Mouse (Mus musculus) heart, adult 9 months (tissue): Measurements from ENCODE around the gene Ulk4.
"Not testable (repeated sequence)": the region's sequence is repeated elsewhere in the genome, so short reads cannot be mapped to it uniquely, and the experiment has no call there.

ENCODE experiments used
- DNase-seq, 2 experiments: peaks; one replicate each; pipeline ENCODE4 v3.0.0; 2022; ENCODE audit warnings: low spot score in 2 of 2

Gene Ulk4

DNA sequence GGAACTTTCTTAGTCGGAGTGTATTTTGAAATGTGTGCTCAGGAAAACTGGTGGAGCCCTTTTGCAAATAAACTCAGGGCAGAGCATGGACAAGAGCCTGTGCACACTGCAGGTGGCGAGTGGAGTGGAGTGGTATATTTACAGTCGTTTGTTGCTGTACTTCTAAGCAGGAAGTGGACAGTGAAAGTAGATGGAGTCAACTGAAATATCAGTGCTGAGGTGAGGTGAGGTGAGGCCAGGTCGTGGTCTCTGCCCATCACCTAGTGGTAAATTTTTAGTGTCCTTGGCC, 341.4 kb downstream of the Ulk4 start:
- DNase-seq, result no peak

GRCm38 (mm10) chr9:120934821-120935633, 342.0 kb downstream of the Ulk4 start:
- DNase-seq, result peak; percentile 24 to 31

- DNase-seq, result peak; percentile 34 to 37
Measured at GRCm38 (mm10) chr9:120933886-120934758, 342.9 kb downstream of the Ulk4 start.

DNA sequence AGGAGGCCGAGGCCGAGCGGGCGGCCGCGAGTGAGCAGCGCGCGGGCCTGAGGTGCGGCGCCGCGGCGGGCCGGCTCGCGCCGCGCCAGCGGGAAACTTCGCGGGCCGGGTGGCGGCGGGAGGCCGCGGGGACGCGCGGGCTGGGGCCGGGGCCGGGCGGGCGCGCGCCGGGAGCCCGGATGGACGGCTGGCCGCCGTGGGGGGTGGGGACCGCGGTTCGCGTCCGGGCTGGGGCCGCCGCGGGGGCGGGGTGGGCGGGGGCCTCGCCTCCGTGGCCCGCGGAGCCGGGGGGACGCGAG, 343.5 kb downstream of the Ulk4 start:
- no peak for DNase-seq

GRCm38 (mm10) chr9:120932797-120933586, 344.0 kb downstream of the Ulk4 start:
- DNase-seq, result peak; percentile 93 to 96

DNA sequence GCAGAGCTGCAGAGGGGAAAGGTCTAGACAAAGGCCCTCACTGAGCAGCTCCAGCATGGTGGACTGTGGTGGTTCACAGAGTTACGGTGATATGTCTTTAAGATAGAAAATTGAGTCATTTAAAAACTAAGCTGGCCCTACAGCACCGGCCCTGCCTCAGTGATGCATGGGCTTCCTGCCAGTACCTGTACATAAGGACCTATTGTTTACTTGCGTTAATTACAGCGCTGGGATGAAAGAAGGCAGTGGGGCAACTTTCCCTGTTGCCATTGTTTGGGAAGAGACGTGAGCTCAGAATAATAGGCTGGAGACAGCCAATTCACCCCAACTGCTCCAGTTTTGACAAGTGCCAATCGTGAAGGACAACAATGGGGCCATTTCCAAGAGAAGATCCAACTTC, 344.6 kb downstream of the Ulk4 start:
- peak in 1 of 2 experiments; percentile 18 for DNase-seq

DNA sequence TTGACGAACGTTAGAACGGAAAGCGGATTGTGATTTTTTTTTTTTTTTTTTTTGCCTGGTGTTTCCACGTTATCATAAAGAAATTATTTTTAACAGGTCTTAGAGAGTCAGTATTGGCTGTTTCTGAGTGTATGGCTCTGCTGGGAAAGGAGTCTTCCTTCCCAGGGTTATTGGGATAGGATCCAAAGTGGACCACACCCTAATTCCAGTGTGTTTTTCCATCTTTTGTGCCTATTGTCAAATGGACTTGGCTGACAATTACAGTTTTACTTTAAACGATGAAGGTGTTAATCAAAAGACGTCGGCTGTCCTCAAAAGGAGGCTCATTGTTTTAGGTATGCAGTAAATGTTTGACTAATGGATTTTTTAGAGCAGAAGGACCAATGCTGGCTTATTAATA, 346.2 kb downstream of the Ulk4 start:
- DNase-seq, result peak; percentile 39 to 44

- DNase-seq, result no peak
Measured at GRCm38 (mm10) chr9:120930021-120930420, 347.0 kb downstream of the Ulk4 start.

DNA sequence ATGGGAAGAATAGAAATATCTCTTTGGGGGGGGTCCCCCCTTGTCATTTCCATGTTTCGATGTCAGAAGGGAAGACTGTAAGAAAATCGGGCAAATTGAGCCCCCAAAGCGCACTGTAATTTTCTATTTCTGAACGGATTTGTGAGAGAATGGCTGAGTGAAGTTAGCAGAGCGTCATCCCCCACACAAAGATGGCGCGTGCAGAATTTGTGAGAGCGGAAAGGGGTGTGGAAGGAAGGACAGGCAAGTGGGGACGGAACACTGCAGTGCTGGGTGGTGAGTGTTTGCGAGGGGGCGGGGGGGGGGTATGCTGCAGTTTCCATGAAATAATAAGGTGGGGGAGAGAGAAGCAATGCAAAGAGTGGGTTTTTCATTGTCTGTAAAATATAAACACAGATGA, 347.9 kb downstream of the Ulk4 start, which contains the start of gene Ctnnb1:
Gene Ctnnb1, plus strand, starts transcription at position 136 of the 400 bp plus-strand sequence.
- no peak for DNase-seq

GRCm38 (mm10) chr9:120926939-120927606, 349.9 kb downstream of the Ulk4 start:
- DNase-seq, result no peak

DNA sequence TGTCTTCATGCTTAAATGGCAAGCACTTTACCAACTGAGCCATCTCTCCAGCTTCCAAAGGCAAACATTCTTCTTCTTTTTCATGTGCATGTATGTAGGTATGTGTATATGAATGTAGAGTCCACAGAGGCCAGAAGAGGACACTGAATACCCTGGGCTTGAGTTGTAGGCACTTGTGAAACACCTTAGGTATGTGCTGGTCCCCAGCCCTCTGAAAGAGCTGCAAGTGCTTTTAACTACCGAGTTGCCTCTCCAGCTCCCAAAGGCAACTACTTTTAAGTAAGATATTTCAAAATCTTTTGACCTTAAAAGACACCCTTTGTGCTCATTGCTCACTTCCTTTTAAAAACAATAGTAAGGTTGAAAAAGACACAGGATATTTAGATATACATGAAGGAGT, 350.9 kb downstream of the Ulk4 start:
- no peak for DNase-seq

- no peak for DNase-seq
Measured at GRCm38 (mm10) chr9:120919130-120919529, 357.9 kb downstream of the Ulk4 start.

- DNase-seq, result no peak
Measured at GRCm38 (mm10) chr9:120918642-120919041, 358.4 kb downstream of the Ulk4 start.

GRCm38 (mm10) chr9:120918211-120918610, 358.8 kb downstream of the Ulk4 start:
- DNase-seq, result no peak

DNA sequence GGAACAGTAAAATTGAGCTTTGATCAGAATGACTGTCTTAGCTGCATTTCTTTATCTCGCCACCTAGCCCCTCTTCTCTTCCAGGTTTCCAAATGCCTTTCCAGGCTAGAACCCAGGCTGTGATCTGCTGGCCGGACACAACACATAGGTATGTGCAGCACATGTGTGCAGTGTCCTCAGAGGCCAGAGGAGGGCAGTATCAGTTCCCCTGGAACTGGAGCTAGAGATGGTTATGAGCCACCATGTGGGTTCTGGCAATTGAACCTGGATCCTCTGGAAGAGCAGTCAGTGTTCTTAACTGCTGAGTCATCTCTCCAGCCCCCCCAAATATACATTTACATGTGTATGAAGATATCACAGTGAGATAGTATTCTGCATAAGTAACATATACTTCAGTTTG, 359.4 kb downstream of the Ulk4 start:
- not testable (repeated sequence) for DNase-seq

DNA sequence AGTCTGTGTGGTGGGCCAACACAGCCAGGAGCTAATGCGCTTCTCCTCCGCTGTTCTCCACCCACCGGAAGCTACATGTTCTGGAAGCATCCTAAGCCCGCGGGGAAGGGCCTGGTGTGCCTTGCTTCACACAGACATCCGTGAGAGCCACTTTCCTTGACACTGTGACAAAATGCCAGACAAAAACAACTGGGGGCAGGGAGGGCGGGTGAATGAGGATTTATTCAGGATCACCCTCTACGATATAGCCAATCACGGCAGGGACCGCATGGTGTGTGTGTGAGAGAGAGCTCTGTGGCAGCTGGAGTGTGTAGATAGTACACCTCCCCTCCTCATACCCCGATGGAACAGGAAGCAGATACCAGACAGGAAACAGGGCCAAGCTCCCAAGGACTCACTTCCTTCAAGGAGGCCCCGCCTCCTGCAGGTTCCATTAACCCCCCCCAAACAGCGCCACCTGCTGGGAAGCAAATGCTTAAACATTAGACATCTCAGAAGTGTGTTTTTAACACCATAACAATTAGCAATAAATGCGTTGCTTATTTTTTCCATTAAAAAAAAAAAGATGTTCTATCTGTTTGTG, 362.0 kb downstream of the Ulk4 start:
- DNase-seq, result peak; percentile 34 to 65

DNA sequence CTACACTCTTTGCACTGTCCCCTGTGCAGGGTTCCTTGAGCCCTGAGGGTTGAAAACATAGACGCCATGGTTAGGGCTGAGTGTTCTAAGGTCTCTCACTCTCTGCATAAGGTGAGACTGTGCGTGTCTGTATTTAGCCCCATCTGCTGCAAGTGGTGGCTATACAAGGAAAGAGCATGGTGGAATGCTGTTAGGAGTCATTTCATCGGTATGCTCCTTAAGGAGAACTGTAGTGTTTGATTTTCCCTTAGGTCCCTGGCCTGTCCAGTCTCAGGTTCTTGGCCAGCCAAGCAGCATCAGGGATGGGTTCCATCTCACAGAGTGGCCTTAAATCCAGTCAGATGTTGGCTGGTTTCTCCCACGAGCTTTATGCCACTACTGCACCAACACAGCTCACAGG, 362.6 kb downstream of the Ulk4 start:
- no peak for DNase-seq

DNA sequence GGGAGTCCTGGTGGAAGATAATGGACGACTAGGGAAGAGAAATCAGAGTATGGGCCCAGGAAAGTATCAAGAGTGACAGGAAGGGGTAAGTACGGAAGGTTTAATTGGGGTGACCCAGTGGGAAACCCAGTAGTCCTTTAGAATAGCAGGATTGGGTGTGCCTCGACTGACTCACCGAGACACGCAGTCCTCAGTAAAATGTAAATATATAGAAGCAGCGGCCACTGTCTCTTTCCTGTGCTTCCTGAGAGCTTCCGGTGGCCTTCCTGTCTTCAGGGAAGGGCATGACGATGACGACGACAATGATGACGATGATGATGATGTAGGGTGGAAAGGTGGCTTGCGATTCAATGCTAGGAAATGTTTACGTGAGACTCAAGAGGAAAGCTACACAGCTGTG, 363.8 kb downstream of the Ulk4 start:
- DNase-seq, result no peak

DNA sequence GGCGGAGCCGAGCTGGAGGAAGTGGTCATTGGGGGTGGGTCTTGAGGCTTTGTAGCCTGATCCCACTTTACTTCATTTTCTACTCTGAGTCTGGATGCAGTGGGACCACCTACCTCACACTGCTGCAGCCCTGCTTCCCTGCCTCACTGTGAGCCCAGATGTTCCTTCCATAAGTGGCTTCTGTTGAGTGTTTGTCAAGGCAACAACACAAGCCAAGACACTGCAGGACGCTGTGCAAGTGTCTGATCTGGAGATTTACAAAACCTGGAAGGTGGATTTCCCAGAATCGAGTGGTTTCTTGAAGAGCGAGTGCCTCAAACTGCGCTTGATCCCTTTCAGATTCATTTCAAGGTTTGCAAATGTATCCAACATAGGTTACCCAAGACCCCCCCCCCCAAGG, 368.5 kb downstream of the Ulk4 start:
- DNase-seq, result no peak
